Mouse (Mus musculus): Measurements from ENCODE around the gene Olfr18.

DNA sequence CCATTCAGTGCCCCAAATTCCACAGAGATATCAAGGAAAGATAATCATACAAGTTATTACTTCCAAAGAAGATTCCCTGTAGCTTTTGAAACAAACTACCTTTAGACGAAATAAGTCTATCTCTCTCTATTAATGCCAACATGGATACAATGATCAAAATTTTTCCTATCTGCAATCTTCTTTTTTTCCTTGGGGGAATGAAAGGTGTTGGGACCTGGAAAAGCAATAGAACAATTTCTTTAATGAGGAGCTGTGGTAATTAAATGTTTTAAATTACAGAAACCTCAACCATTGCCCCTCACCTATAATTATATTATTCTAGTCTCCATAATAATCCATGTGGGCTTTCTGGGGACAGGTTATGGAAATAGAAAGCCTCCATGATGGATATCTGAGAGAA is 53.8 kb downstream of the Olfr18 start, which contains the start of gene Olfr39:
- TF ChIP-seq CTCF (IDR thresholded peaks at IDR 0.05; ENCODE audit: low read depth) = no peak
- TF ChIP-seq EP300 (optimal IDR thresholded peaks at IDR 0.05) = no peak

All from stomach, postnatal 0 days (tissue).